Mouse (Mus musculus): ENCODE measurements around the gene Acadvl. TPM values are rescaled to one million over a fixed set of nuclear protein-coding genes. Genes with fewer than 3 reads are reported as not detected.

The Acadvl gene
- polyA plus RNA-seq, 1 experiment from 2014 or later = 65.9 TPM

GRCm38 (mm10) chr11:70000396-70000898 lies 14.8 kb downstream of the Acadvl start, which contains the start of gene Dvl2:
TSS of gene Dvl2 (plus strand) at chr11:70000595.
- WGBS = under 1% methylated on average over 48 of the region's 48 CpGs
- Histone ChIP-seq H3K4me3 (replicated peaks) (peak within 1 kb of the TSS; percentile 77), H3K9me3 (no peaks in the 10 kb centered on the region), H3K36me3 (peaks cover 39% of the 10 kb centered on the region), H3K4me2 (peak within 1 kb of the TSS; percentile 93), H3K9ac (replicated peaks) (peak within 1 kb of the TSS; percentile 84), H3K27ac (peak within 1 kb of the TSS; percentile 97), H3K27me3 (no peaks in the 10 kb centered on the region), H3K4me1 (replicated peaks) (peaks cover 49% of the 10 kb centered on the region)
- ATAC-seq (ENCODE audit: insufficient number of reproducible peaks, insufficient read depth, low FRiP score, low TSS enrichment, low read depth) = peak; percentile 45

- H3K36me3 ChIP-seq = peaks cover 34% of the 10 kb centered on the region
- WGBS = 70% methylated on average over 8 of the region's 8 CpGs
- H3K4me2 ChIP-seq = peak overlapping the region; percentile 93; the same call in 1 of the 2 replicates
- no peaks in the 10 kb centered on the region for H3K9me3 ChIP-seq
- peak overlapping the region; percentile 97; the same call in 1 of the 2 replicates for H3K27ac ChIP-seq
- H3K9ac ChIP-seq (replicated peaks) = no peak overlapping the region
- H3K4me3 ChIP-seq (replicated peaks) = peak overlapping the region; percentile 77
- H3K4me1 ChIP-seq (replicated peaks) = peaks cover 49% of the 10 kb centered on the region
- H3K27me3 ChIP-seq = no peaks in the 10 kb centered on the region
- ATAC-seq (ENCODE audit: insufficient number of reproducible peaks, insufficient read depth, low FRiP score, low TSS enrichment, low read depth) = no peak
These were observed 15.5 kb downstream of the Acadvl start for GRCm38 (mm10) chr11:69999666-70000065.

- H3K9me3 ChIP-seq = no peaks in the 10 kb centered on the region
- H3K4me1 ChIP-seq (replicated peaks) = peaks cover 49% of the 10 kb centered on the region
- ATAC-seq (ENCODE audit: insufficient number of reproducible peaks, insufficient read depth, low FRiP score, low TSS enrichment, low read depth) = no peak
- 0 out of 2 replicates have a peak overlapping the region, but pooled peaks have one; percentile 99 for H3K27ac ChIP-seq
- no peak overlapping the region for H3K9ac ChIP-seq (replicated peaks)
- no peak overlapping the region for H3K4me2 ChIP-seq
- H3K27me3 ChIP-seq = no peaks in the 10 kb centered on the region
- WGBS = 89% methylated on average over 27 of the region's 27 CpGs
- H3K4me3 ChIP-seq (replicated peaks) = peak overlapping the region; percentile 92; the same call in 1 of the 2 replicates
- peaks cover 37% of the 10 kb centered on the region for H3K36me3 ChIP-seq
These were observed 16.4 kb downstream of the Acadvl start for GRCm38 (mm10) chr11:69998567-69999491.

GRCm38 (mm10) chr11:69997070-69997509 lies 18.1 kb downstream of the Acadvl start:
- Histone ChIP-seq H3K9me3 (no peaks in the 10 kb centered on the region), H3K27ac (peak overlapping the region; percentile 99), H3K27me3 (no peaks in the 10 kb centered on the region), H3K4me3 (replicated peaks) (peak overlapping the region; percentile 92), H3K4me2 (peak overlapping the region; percentile 58), H3K9ac (replicated peaks) (peak overlapping the region; percentile 96), H3K4me1 (replicated peaks) (peaks cover 42% of the 10 kb centered on the region), H3K36me3 (peaks cover 49% of the 10 kb centered on the region)
- ATAC-seq (ENCODE audit: insufficient number of reproducible peaks, insufficient read depth, low FRiP score, low TSS enrichment, low read depth) = peak; percentile 34
- WGBS = under 1% methylated on average over 39 of the region's 44 CpGs

GRCm38 (mm10) chr11:69996161-69997061 lies 18.8 kb downstream of the Acadvl start:
- Histone ChIP-seq H3K36me3 (peaks cover 49% of the 10 kb centered on the region), H3K4me2 (peak overlapping the region; percentile 58), H3K9ac (replicated peaks) (peak overlapping the region; percentile 96), H3K9me3 (no peaks in the 10 kb centered on the region), H3K27me3 (no peaks in the 10 kb centered on the region), H3K4me3 (replicated peaks) (peak overlapping the region; percentile 92), H3K27ac (peak overlapping the region; percentile 99), H3K4me1 (replicated peaks) (peaks cover 35% of the 10 kb centered on the region)
- no peak for ATAC-seq (ENCODE audit: insufficient number of reproducible peaks, insufficient read depth, low FRiP score, low TSS enrichment, low read depth)
- WGBS = 1% methylated on average over 66 of the region's 66 CpGs

GRCm38 (mm10) chr11:69995391-69995960 lies 19.7 kb downstream of the Acadvl start, which contains the start of gene Phf23:
TSS of gene Phf23 (plus strand) at chr11:69995777.
- H3K4me2 ChIP-seq = peak within 1 kb of the TSS; percentile 58
- under 1% methylated on average over 35 of the region's 36 CpGs for WGBS
- peak; percentile 83 for ATAC-seq (ENCODE audit: insufficient number of reproducible peaks, insufficient read depth, low FRiP score, low TSS enrichment, low read depth)

GRCm38 (mm10) chr11:69994401-69995090 lies 20.7 kb downstream of the Acadvl start:
- WGBS = 82% methylated on average over 11 of the region's 11 CpGs
- no peak overlapping the region for H3K9ac ChIP-seq (replicated peaks)
- no peaks in the 10 kb centered on the region for H3K9me3 ChIP-seq
- H3K4me2 ChIP-seq = peak overlapping the region; percentile 58
- H3K4me1 ChIP-seq (replicated peaks) = peaks cover 33% of the 10 kb centered on the region
- H3K4me3 ChIP-seq (replicated peaks) = peak overlapping the region; percentile 92
- no peaks in the 10 kb centered on the region for H3K27me3 ChIP-seq
- no peak overlapping the region for H3K27ac ChIP-seq
- peaks cover 52% of the 10 kb centered on the region for H3K36me3 ChIP-seq
- ATAC-seq (ENCODE audit: insufficient number of reproducible peaks, insufficient read depth, low FRiP score, low TSS enrichment, low read depth) = no peak

More at GRCm38 (mm10) chr11:69995391-69995960, 19.7 kb downstream of the Acadvl start, which contains the start of gene Phf23:
- Histone ChIP-seq H3K9ac (replicated peaks) (peak within 1 kb of the TSS; percentile 96), H3K36me3 (peaks cover 49% of the 10 kb centered on the region), H3K27me3 (no peaks in the 10 kb centered on the region), H3K27ac (peak within 1 kb of the TSS; percentile 99), H3K4me1 (replicated peaks) (peaks cover 34% of the 10 kb centered on the region), H3K4me3 (replicated peaks) (peak within 1 kb of the TSS; percentile 92), H3K9me3 (no peaks in the 10 kb centered on the region)

- 88% methylated on average over 3 of the region's 3 CpGs for WGBS
- Histone ChIP-seq H3K4me1 (replicated peaks) (peaks cover 20% of the 10 kb centered on the region), H3K36me3 (peaks cover 52% of the 10 kb centered on the region)
These were observed 22.3 kb downstream of the Acadvl start for GRCm38 (mm10) chr11:69992932-69993331.

GRCm38 (mm10) chr11:69992396-69992795 lies 22.8 kb downstream of the Acadvl start:
- peak overlapping the region; percentile 63 for H3K4me3 ChIP-seq (replicated peaks)
- peaks cover 15% of the 10 kb centered on the region for H3K4me1 ChIP-seq (replicated peaks)
- peak overlapping the region; percentile 45 for H3K9ac ChIP-seq (replicated peaks)
- ATAC-seq (ENCODE audit: insufficient number of reproducible peaks, insufficient read depth, low FRiP score, low TSS enrichment, low read depth) = no peak
- H3K4me2 ChIP-seq = peak overlapping the region; percentile 64
- H3K36me3 ChIP-seq = peaks cover 52% of the 10 kb centered on the region
- H3K27me3 ChIP-seq = no peaks in the 10 kb centered on the region
- H3K27ac ChIP-seq = no peak overlapping the region
- H3K9me3 ChIP-seq = no peaks in the 10 kb centered on the region
- WGBS = 86% methylated on average over 10 of the region's 10 CpGs

More at GRCm38 (mm10) chr11:69992932-69993331, 22.3 kb downstream of the Acadvl start:
- Histone ChIP-seq H3K9me3 (no peaks in the 10 kb centered on the region), H3K27ac (no peak overlapping the region), H3K4me3 (replicated peaks) (peak overlapping the region; percentile 63; the same call in 1 of the 2 replicates), H3K4me2 (peak overlapping the region; percentile 64), H3K27me3 (no peaks in the 10 kb centered on the region), H3K9ac (replicated peaks) (peak overlapping the region; percentile 45; the same call in 1 of the 2 replicates)
- ATAC-seq (ENCODE audit: insufficient number of reproducible peaks, insufficient read depth, low FRiP score, low TSS enrichment, low read depth) = no peak

- under 1% methylated on average over 15 of the region's 15 CpGs for WGBS
- Histone ChIP-seq H3K27ac (peak overlapping the region; percentile 92), H3K4me3 (replicated peaks) (peak overlapping the region; percentile 63), H3K9ac (replicated peaks) (peak overlapping the region; percentile 82), H3K4me2 (peak overlapping the region; percentile 64), H3K27me3 (no peaks in the 10 kb centered on the region), H3K4me1 (replicated peaks) (peaks cover 15% of the 10 kb centered on the region), H3K36me3 (peaks cover 59% of the 10 kb centered on the region), H3K9me3 (no peaks in the 10 kb centered on the region)
- no peak for ATAC-seq (ENCODE audit: insufficient number of reproducible peaks, insufficient read depth, low FRiP score, low TSS enrichment, low read depth)
These were observed 23.5 kb downstream of the Acadvl start for GRCm38 (mm10) chr11:69991711-69992110.
